Mouse (Mus musculus) hindbrain, embryonic 16.5 days (tissue): Measurements from ENCODE around the gene Ccnb1. TPM values are rescaled to one million over a fixed set of nuclear protein-coding genes. Genes with fewer than 3 reads are reported as not detected.
"Not testable (repeated sequence)": the region's sequence is repeated elsewhere in the genome, so short reads cannot be mapped to it uniquely, and the experiment has no call there.

ENCODE experiments used
- ATAC-seq: fragments of 200-750 bp; cut with Nextera tagmentation; 2 replicates; pipeline ENCODE4 v1.8.0; 2017; ENCODE audit warnings: moderate TSS enrichment, moderate library complexity
- H3K27ac ChIP-seq: fragments of 300-500 bp; sonication (generic); 2 replicates; pipeline ENCODE4 v1.5.1; 2014; ENCODE audit warnings: low read depth, mild to moderate bottlenecking, control low read depth, low read length, moderate library complexity
- H3K27me3 ChIP-seq: fragments of 300-500 bp; sonication (generic); replicated peaks from 2 replicates; pipeline ENCODE4 v1.6.1; 2014; ENCODE audit warnings: low read length; ENCODE audit not compliant: control insufficient read depth, insufficient read depth
- H3K36me3 ChIP-seq: fragments of 300-500 bp; sonication (generic); 2 replicates; pipeline ENCODE4 v1.6.1; 2014; ENCODE audit warnings: mild to moderate bottlenecking, low read length, moderate library complexity, mixed read lengths; ENCODE audit not compliant: control insufficient read depth, insufficient read depth
- H3K4me1 ChIP-seq: fragments of 300-500 bp; sonication (generic); 2 replicates; pipeline ENCODE4 v1.6.1; 2014; ENCODE audit warnings: low read depth, low read length; ENCODE audit not compliant: control insufficient read depth, insufficient read depth
- H3K4me2 ChIP-seq: fragments of 300-500 bp; sonication (generic); 2 replicates; pipeline ENCODE4 v1.6.1; 2014; ENCODE audit warnings: mild to moderate bottlenecking, low read length, control low read depth, moderate library complexity
- H3K4me3 ChIP-seq: fragments of 300-500 bp; sonication (generic); 2 replicates; pipeline ENCODE4 v1.5.1; 2014; ENCODE audit warnings: mild to moderate bottlenecking, low read length, control low read depth, moderate library complexity
- H3K9ac ChIP-seq: fragments of 300-500 bp; sonication (generic); 2 replicates; pipeline ENCODE4 v1.6.1; 2014; ENCODE audit warnings: low read depth, mild to moderate bottlenecking, control low read depth, low read length, moderate library complexity
- H3K9me3 ChIP-seq: fragments of 300-500 bp; sonication (generic); 2 replicates; pipeline ENCODE4 v1.6.1; 2014; ENCODE audit warnings: mild to moderate bottlenecking, low read length, moderate library complexity; ENCODE audit not compliant: control insufficient read depth
- WGBS: fragments of 180-500 bp; shearing (Covaris S2); extraction: QIAGEN DNeasy Blood & Tissue Kit; methylation state at CpG from one replicate; pipeline ENCODE4 v1.1.7; 2014; 5-methylcytosine and 5-hydroxymethylcytosine counted together
- polyA plus RNA-seq: library from polyadenylated mRNA; unstranded; fragments of >200 nt; fragmentation: Nextera tagmentation; extraction: Ambion mirVana; gene quantifications from 2 replicates; pipeline ENCODE4 v1.2.1, GENCODE M21; 2015

The Ccnb1 gene
- polyA plus RNA-seq, 1 experiment from 2014 or later = 42.4 TPM

GRCm38 (mm10) chr13:100750799-100751198 lies 35.6 kb downstream of the Ccnb1 start:
- 90% methylated on average over 5 of the region's 5 CpGs for WGBS
- Histone ChIP-seq H3K27me3 (no peaks in the 10 kb centered on the region), H3K9me3 (no peaks in the 10 kb centered on the region), H3K4me2 (no peak overlapping the region), H3K27ac (no peak overlapping the region), H3K4me1 (no peaks in the 10 kb centered on the region), H3K4me3 (no peak overlapping the region), H3K36me3 (no peaks in the 10 kb centered on the region), H3K9ac (no peak overlapping the region)
- ATAC-seq = no peak

GRCm38 (mm10) chr13:100748638-100749037 lies 37.7 kb downstream of the Ccnb1 start:
- H3K4me1 ChIP-seq = peaks cover 4% of the 10 kb centered on the region
- no peak overlapping the region for H3K27ac ChIP-seq
- H3K9me3 ChIP-seq = no peaks in the 10 kb centered on the region
- H3K27me3 ChIP-seq = no peaks in the 10 kb centered on the region
- 47% methylated on average over 8 of the region's 8 CpGs for WGBS
- no peak overlapping the region for H3K9ac ChIP-seq
- no peak overlapping the region for H3K4me3 ChIP-seq
- no peaks in the 10 kb centered on the region for H3K36me3 ChIP-seq
- ATAC-seq = no peak
- H3K4me2 ChIP-seq = no peak overlapping the region

- Histone ChIP-seq H3K27ac (no peak overlapping the region), H3K4me1 (peaks cover 11% of the 10 kb centered on the region), H3K27me3 (no peaks in the 10 kb centered on the region), H3K4me2 (no peak overlapping the region), H3K4me3 (no peak overlapping the region), H3K9me3 (no peaks in the 10 kb centered on the region), H3K36me3 (no peaks in the 10 kb centered on the region), H3K9ac (no peak overlapping the region)
- ATAC-seq = no peak
- WGBS = 84% methylated on average over 3 of the region's 3 CpGs
Measured at GRCm38 (mm10) chr13:100746090-100746489, 40.3 kb downstream of the Ccnb1 start.

GRCm38 (mm10) chr13:100744036-100744744 lies 42.2 kb downstream of the Ccnb1 start, which contains the start of gene Mrps36:
Mrps36 (minus strand) TSS chr13:100744659.
- ATAC-seq = peak; percentile 98
- under 1% methylated on average over 52 of the region's 52 CpGs for WGBS

GRCm38 (mm10) chr13:100743346-100744035 lies 42.9 kb downstream of the Ccnb1 start:
- no peaks in the 10 kb centered on the region for H3K27me3 ChIP-seq
- no peaks in the 10 kb centered on the region for H3K9me3 ChIP-seq
- H3K4me1 ChIP-seq = peaks cover 11% of the 10 kb centered on the region
- WGBS = 59% methylated on average over 11 of the region's 11 CpGs
- peak overlapping the region; percentile 97 for H3K27ac ChIP-seq
- ATAC-seq = peak; percentile 69
- H3K36me3 ChIP-seq = no peaks in the 10 kb centered on the region
- peak overlapping the region; percentile 67 for H3K4me2 ChIP-seq
- H3K4me3 ChIP-seq = peak overlapping the region; percentile 90
- H3K9ac ChIP-seq = peak overlapping the region; percentile 93

More at GRCm38 (mm10) chr13:100744036-100744744, 42.2 kb downstream of the Ccnb1 start, which contains the start of gene Mrps36:
- Histone ChIP-seq H3K36me3 (no peaks in the 10 kb centered on the region), H3K9ac (peak within 1 kb of the TSS; percentile 93), H3K27me3 (no peaks in the 10 kb centered on the region), H3K4me1 (peaks cover 11% of the 10 kb centered on the region), H3K4me2 (peak within 1 kb of the TSS; percentile 67), H3K9me3 (no peaks in the 10 kb centered on the region), H3K27ac (peak within 1 kb of the TSS; percentile 97), H3K4me3 (peak within 1 kb of the TSS; percentile 90)

GRCm38 (mm10) chr13:100742831-100743230 lies 43.5 kb downstream of the Ccnb1 start:
- ATAC-seq = no peak
- H3K4me3 ChIP-seq = no peak overlapping the region
- 0 out of 2 replicates have a peak, but pooled peaks cover 2% of the 10 kb centered on the region for H3K36me3 ChIP-seq
- no peak overlapping the region for H3K9ac ChIP-seq
- peaks cover 11% of the 10 kb centered on the region for H3K4me1 ChIP-seq
- H3K27ac ChIP-seq = no peak overlapping the region
- H3K9me3 ChIP-seq = no peaks in the 10 kb centered on the region
- 95% methylated on average over 5 of the region's 5 CpGs for WGBS
- H3K4me2 ChIP-seq = no peak overlapping the region; the same call in 1 of the 2 replicates
- H3K27me3 ChIP-seq = no peaks in the 10 kb centered on the region

GRCm38 (mm10) chr13:100732756-100733155 lies 53.6 kb downstream of the Ccnb1 start:
- Histone ChIP-seq H3K9ac (no peak overlapping the region), H3K36me3 (0 out of 2 replicates have a peak, but pooled peaks cover 4% of the 10 kb centered on the region), H3K4me2 (no peak overlapping the region), H3K4me3 (no peak overlapping the region), H3K4me1 (peaks cover 11% of the 10 kb centered on the region), H3K27ac (no peak overlapping the region), H3K27me3 (no peaks in the 10 kb centered on the region), H3K9me3 (no peaks in the 10 kb centered on the region)
- ATAC-seq = no peak
- WGBS = 92% methylated on average over 2 of the region's 2 CpGs

- Histone ChIP-seq H3K4me2 (peak overlapping the region; percentile 74), H3K4me1 (peaks cover 11% of the 10 kb centered on the region)
- not testable (repeated sequence) for ATAC-seq, H3K9me3 ChIP-seq, H3K9ac ChIP-seq, H3K4me3 ChIP-seq, H3K36me3 ChIP-seq, H3K27me3 ChIP-seq, H3K27ac ChIP-seq
- WGBS = 92% methylated on average over 5 of the region's 6 CpGs
Measured at GRCm38 (mm10) chr13:100731462-100732046, 54.8 kb downstream of the Ccnb1 start.

- WGBS = 0% methylated on average over 19 of the region's 19 CpGs
- H3K36me3 ChIP-seq = 0 out of 2 replicates have a peak, but pooled peaks cover 2% of the 10 kb centered on the region
Measured at GRCm38 (mm10) chr13:100730861-100731176, 55.6 kb downstream of the Ccnb1 start, which contains the start of gene Cdk7. Cdk7 (minus strand) TSS chr13:100730939.

More at GRCm38 (mm10) chr13:100730861-100731176, 55.6 kb downstream of the Ccnb1 start, which contains the start of gene Cdk7:
- H3K4me3 ChIP-seq = peak within 1 kb of the TSS; percentile 61
- H3K27ac ChIP-seq = peak within 1 kb of the TSS; percentile 85
- peaks cover 11% of the 10 kb centered on the region for H3K4me1 ChIP-seq
- ATAC-seq = peak; percentile 99
- no peaks in the 10 kb centered on the region for H3K27me3 ChIP-seq
- H3K4me2 ChIP-seq = peak within 1 kb of the TSS; percentile 74
- H3K9me3 ChIP-seq = no peaks in the 10 kb centered on the region
- peak within 1 kb of the TSS; percentile 81 for H3K9ac ChIP-seq
